Comparison of ENCODE assay signal across 9 mouse cellular contexts in genomic region chr6:55202913-55203910, GRCm38 (mm10). TPM values are rescaled to one million over a fixed set of nuclear protein-coding genes. Genes with fewer than 3 reads are reported as not detected.
A peak's percentile ranks its signal among the peaks of the same experiment; 100 is the strongest.
DNase-seq lines count a peak whose midpoint lies in the region; ATAC-seq and TF ChIP-seq lines count a peak whose summit lies in the region.
"Had no signal": no experiment of that assay in that cellular context is flagged by ENCODE, and none has a peak within 500 bp of the region (broad histone marks: within the 10 kb centered on the region; RNA-seq: fewer than 3 reads in every experiment).

Gene Mindy4 (plus strand): TSS chr6:55203383.

- peak within 1 kb of the TSS; percentile 43 for H3K4me2 ChIP-seq in forebrain, embryonic 11.5 days (ENCODE audit: low read depth, low read length, severe bottlenecking)
- peak within 1 kb of the TSS; percentile 89 for H3K4me2 ChIP-seq in heart, embryonic 15.5 days
- peak within 1 kb of the TSS; percentile 74 for H3K4me2 ChIP-seq in liver, embryonic 12.5 days
- H3K4me2 ChIP-seq in stomach, embryonic 16.5 days (ENCODE audit: low read depth, low read length) = peak within 1 kb of the TSS; percentile 83

- peak; percentile 96 for ATAC-seq in forebrain, embryonic 11.5 days (replicated peaks; ENCODE audit: low FRiP score)
- peak; percentile 95 for ATAC-seq in heart, embryonic 15.5 days (replicated peaks; ENCODE audit: insufficient number of reproducible peaks, insufficient read depth, low FRiP score, low read depth)
- peak; percentile 80 for ATAC-seq in liver, embryonic 12.5 days
- peak; percentile 92 for ATAC-seq in stomach, embryonic 16.5 days (ENCODE audit: insufficient read depth, low FRiP score)

- peak; percentile 63 for DNase-seq in c-Kit-positive CD71-positive TER-119-positive erythroid progenitor cells, embryonic 14.5 days (ENCODE audit: low spot score)
- DNase-seq in forebrain, embryonic 11.5 days (ENCODE audit: low spot score) = peak; percentile 95
- DNase-seq in kidney, postnatal 14 days = peak; percentile 93
- peak; percentile 34 for DNase-seq in naive thymus-derived CD4-positive, alpha-beta T cell, adult 2 months (ENCODE audit: low read depth)

- H3K27me3 ChIP-seq in E14TG2a.4 (ENCODE audit: insufficient read depth, low read length) = no peaks in the 10 kb centered on the region
- no peaks in the 10 kb centered on the region for H3K27me3 ChIP-seq in forebrain, embryonic 11.5 days (ENCODE audit: control insufficient read depth, insufficient read depth, low read length)
- no peaks in the 10 kb centered on the region for H3K27me3 ChIP-seq in heart, embryonic 15.5 days
- H3K27me3 ChIP-seq in liver, embryonic 12.5 days (replicated peaks) = no peaks in the 10 kb centered on the region
- no peaks in the 10 kb centered on the region for H3K27me3 ChIP-seq in stomach, embryonic 16.5 days (ENCODE audit: control insufficient read depth, insufficient read depth, low read length)

- H3K9me3 ChIP-seq in E14TG2a.4 (ENCODE audit: low read length) = no peaks in the 10 kb centered on the region
- H3K9me3 ChIP-seq in forebrain, embryonic 11.5 days (ENCODE audit: control insufficient read depth, low read length) = no peaks in the 10 kb centered on the region
- no peaks in the 10 kb centered on the region for H3K9me3 ChIP-seq in heart, embryonic 15.5 days (replicated peaks)
- H3K9me3 ChIP-seq in liver, embryonic 12.5 days (replicated peaks) = no peaks in the 10 kb centered on the region
- H3K9me3 ChIP-seq in stomach, embryonic 16.5 days (replicated peaks; ENCODE audit: control insufficient read depth, low read length) = no peaks in the 10 kb centered on the region
- H3K9me3 ChIP-seq: G1E had no signal

- no peaks in the 10 kb centered on the region for H3K36me3 ChIP-seq in E14TG2a.4 (ENCODE audit: insufficient read depth, low read length)
- H3K36me3 ChIP-seq in forebrain, embryonic 11.5 days (ENCODE audit: control insufficient read depth, insufficient read depth, low read length) = no peaks in the 10 kb centered on the region
- no peaks in the 10 kb centered on the region for H3K36me3 ChIP-seq in heart, embryonic 15.5 days
- H3K36me3 ChIP-seq in liver, embryonic 12.5 days = no peaks in the 10 kb centered on the region
- H3K36me3 ChIP-seq in stomach, embryonic 16.5 days (ENCODE audit: control insufficient read depth, insufficient read depth, low read length) = no peaks in the 10 kb centered on the region
- H3K36me3 ChIP-seq: G1E had no signal

- peak within 1 kb of the TSS; percentile 50 for H3K9ac ChIP-seq in forebrain, embryonic 11.5 days (ENCODE audit: low read length)
- H3K9ac ChIP-seq in heart, embryonic 15.5 days = peak within 1 kb of the TSS; percentile 61
- H3K9ac ChIP-seq in liver, embryonic 12.5 days = peak within 1 kb of the TSS; percentile 55
- peak within 1 kb of the TSS; percentile 74 for H3K9ac ChIP-seq in stomach, embryonic 16.5 days (ENCODE audit: low read length)

- no peak for TF ChIP-seq CTCF in E14TG2a.4 (conservative IDR thresholded peaks at IDR 0.05; ENCODE audit: low read length)

- 3% methylated on average over 33 of the region's 33 CpGs for WGBS in forebrain, embryonic 11.5 days
- 5% methylated on average over 33 of the region's 33 CpGs for WGBS in heart, embryonic 15.5 days
- 9% methylated on average over 33 of the region's 33 CpGs for WGBS in liver, embryonic 12.5 days (ENCODE audit: insufficient replicate concordance)
- 4% methylated on average over 33 of the region's 33 CpGs for WGBS in stomach, embryonic 16.5 days

- H3K4me3 ChIP-seq in E14TG2a.4 (replicated peaks; ENCODE audit: low read length) = peak within 1 kb of the TSS; percentile 73
- H3K4me3 ChIP-seq in forebrain, embryonic 11.5 days (ENCODE audit: low read depth, low read length) = peak within 1 kb of the TSS; percentile 21
- peak within 1 kb of the TSS; percentile 76 for H3K4me3 ChIP-seq in heart, embryonic 15.5 days
- peak within 1 kb of the TSS; percentile 60 for H3K4me3 ChIP-seq in liver, embryonic 12.5 days
- peak within 1 kb of the TSS; percentile 65 for H3K4me3 ChIP-seq in stomach, embryonic 16.5 days (replicated peaks; ENCODE audit: low read length)

- H3K4me1 ChIP-seq in E14TG2a.4 (replicated peaks; ENCODE audit: low read depth, low read length) = peaks cover 15% of the 10 kb centered on the region
- H3K4me1 ChIP-seq in forebrain, embryonic 11.5 days (replicated peaks; ENCODE audit: control insufficient read depth, insufficient read depth, low read length) = peaks cover 6% of the 10 kb centered on the region; the same call in 1 of the 2 replicates
- H3K4me1 ChIP-seq in heart, embryonic 15.5 days (replicated peaks) = peaks cover 11% of the 10 kb centered on the region
- H3K4me1 ChIP-seq in liver, embryonic 12.5 days = peaks cover 20% of the 10 kb centered on the region
- 0 out of 2 replicates have a peak, but pooled peaks cover 8% of the 10 kb centered on the region for H3K4me1 ChIP-seq in stomach, embryonic 16.5 days (ENCODE audit: control insufficient read depth, insufficient read depth, low read length)

- peak within 1 kb of the TSS; percentile 47; the same call in 1 of the 2 replicates for H3K27ac ChIP-seq in forebrain, embryonic 11.5 days (ENCODE audit: low read depth, low read length)
- peak within 1 kb of the TSS; percentile 94 for H3K27ac ChIP-seq in heart, embryonic 15.5 days
- H3K27ac ChIP-seq in liver, embryonic 12.5 days = no peak within 1 kb of the TSS; the same call in 1 of the 2 replicates
- H3K27ac ChIP-seq in stomach, embryonic 16.5 days (ENCODE audit: low read length) = peak within 1 kb of the TSS; percentile 87

RNA-seq across cellular contexts. Expression of gene Mindy4, which starts in this region (rescaled TPM):
- 22.5 and 23.2 TPM in 2 replicates for polyA plus RNA-seq in forebrain, embryonic 11.5 days (2014; fragmentation: Nextera tagmentation; extraction: Ambion mirVana)
- 6.2 and 7.7 TPM in 2 replicates for polyA plus RNA-seq in heart, embryonic 15.5 days (2015; fragmentation: Nextera tagmentation; extraction: Ambion mirVana)
- polyA plus RNA-seq in liver, embryonic 12.5 days (2016; fragmentation: Nextera tagmentation; extraction: Ambion mirVana) = 1.7 and 2.1 TPM in 2 replicates
- 7.7 and 10.2 TPM in 2 replicates for polyA plus RNA-seq in stomach, embryonic 16.5 days (2015; fragmentation: Nextera tagmentation; extraction: Ambion mirVana)
- polyA plus RNA-seq: G1E had no signal

Comparison
In these comparisons a context has a peak if more than half of its experiments do, and no peak if none do; other contexts are left out.
1. H3K4me3 ChIP-seq: peak in every context shown above with its lines; median percentile 76 in heart, embryonic 15.5 days; 73 in E14TG2a.4; 65 in stomach, embryonic 16.5 days; 60 in liver, embryonic 12.5 days; 21 in forebrain, embryonic 11.5 days.
2. DNase-seq: peak in every context shown above with its lines; median percentile 95 in forebrain, embryonic 11.5 days; 93 in kidney, postnatal 14 days; 63 in c-Kit-positive CD71-positive TER-119-positive erythroid progenitor cells, embryonic 14.5 days; 34 in naive thymus-derived CD4-positive, alpha-beta T cell, adult 2 months.